Mouse (Mus musculus) bone marrow, adult 2 months (tissue): ENCODE results near the gene Herc1. TPM values are rescaled to one million over a fixed set of nuclear protein-coding genes. Genes with fewer than 3 reads are reported as not detected.

Experiments used
- H3K27ac ChIP-seq: fragments of 200-500 bp; 2 replicates; pipeline ENCODE4 v1.5.1; 2012; ENCODE audit warnings: low read depth, mild to moderate bottlenecking, control low read depth, inconsistent platforms, low read length; ENCODE audit not compliant: control insufficient read depth, poor library complexity, insufficient read depth
- H3K4me1 ChIP-seq: fragments of 200-500 bp; 2 replicates; pipeline ENCODE4 v1.6.1; 2011; ENCODE audit warnings: low read length; ENCODE audit not compliant: control insufficient read depth, insufficient read depth
- H3K4me3 ChIP-seq: fragments of 200-500 bp; replicated peaks from 2 replicates; pipeline ENCODE3; 2011; ENCODE audit warnings: mild to moderate bottlenecking, low read depth, low read length, control low read depth; ENCODE audit not compliant: control insufficient read depth
- CTCF ChIP-seq: fragments of 200-500 bp; IDR thresholded peaks from 2 replicates; pipeline ENCODE4 v1.5.1; 2011; ENCODE audit warnings: low read length, control low read depth; ENCODE audit not compliant: control insufficient read depth, insufficient read depth
- POLR2A ChIP-seq: fragments of 200-500 bp; IDR thresholded peaks from 2 replicates; pipeline ENCODE4 v1.6.1; 2011; ENCODE audit warnings: low read depth, mild to moderate bottlenecking, control low read depth, low read length, borderline replicate concordance; ENCODE audit not compliant: control insufficient read depth
- WGBS: fragments of 180-500 bp; shearing (Covaris S2); methylation state at CpG from one replicate; pipeline ENCODE4 v1.1.7; 2018; 5-methylcytosine and 5-hydroxymethylcytosine counted together
- polyA plus RNA-seq: library from polyadenylated mRNA; stranded (reverse); fragments of >200 nt; gene quantifications from 2 replicates; pipeline ENCODE4 v1.2.4, GENCODE M21; 2011; ENCODE audit warnings: low replicate concordance; ENCODE audit not compliant: missing spikeins, insufficient read depth, insufficient read length

The Herc1 gene
- polyA plus RNA-seq, 1 experiment, result 47.3 TPM

DNA sequence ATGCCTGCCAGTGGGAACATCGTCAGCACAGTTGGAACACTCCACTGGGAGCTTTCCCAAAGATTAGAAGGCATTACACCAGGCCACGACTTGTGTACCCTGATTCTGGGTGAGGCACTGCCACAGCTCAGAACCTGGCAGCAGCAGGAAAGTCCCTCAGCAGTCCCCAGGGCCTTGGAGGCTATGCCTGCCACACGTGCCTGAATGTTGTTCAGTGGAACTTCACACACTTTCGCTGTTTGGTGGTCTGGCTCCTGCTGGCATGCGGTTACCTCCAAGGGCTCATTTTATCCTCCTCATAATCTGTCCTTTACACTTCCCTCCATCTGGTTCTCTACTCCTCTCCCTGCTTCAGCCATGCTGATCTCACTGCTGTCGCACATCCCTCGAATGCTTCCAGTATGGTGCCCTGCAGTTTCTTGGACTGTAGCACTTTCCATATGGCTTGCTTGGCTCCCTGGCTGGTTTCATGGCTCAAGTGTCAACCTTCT lies 160.1 kb downstream of the Herc1 start:
- 85% methylated on average over 7 of the region's 7 CpGs for WGBS
- Histone ChIP-seq H3K4me1 (peaks cover 7% of the 10 kb centered on the region), H3K4me3 (no peak overlapping the region), H3K27ac (no peak overlapping the region)
- no peak for TF ChIP-seq POLR2A
- no peak for TF ChIP-seq CTCF

DNA sequence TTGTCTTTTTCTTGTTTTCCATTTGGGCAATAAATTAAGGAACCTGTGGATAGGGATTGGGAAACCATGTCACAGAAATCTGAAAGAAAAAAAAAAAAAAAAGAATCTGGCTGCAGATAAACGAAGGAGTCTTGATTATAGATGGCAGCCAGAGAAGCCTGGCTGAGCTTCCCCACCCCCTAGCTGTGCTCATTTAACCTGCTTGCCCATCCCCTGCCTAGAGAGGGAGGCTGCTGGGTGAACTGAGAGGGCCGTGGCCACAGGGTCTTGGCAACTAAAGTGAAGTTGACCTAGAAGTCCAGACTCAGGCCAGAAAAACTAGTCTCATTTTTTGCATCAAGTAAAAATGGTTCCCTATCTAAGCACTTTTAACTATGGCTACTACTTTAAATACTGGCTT lies 160.7 kb downstream of the Herc1 start:
- no peak for TF ChIP-seq CTCF
- TF ChIP-seq POLR2A, result no peak
- 3% methylated on average over 2 of the region's 2 CpGs for WGBS
- Histone ChIP-seq H3K4me3 (peak overlapping the region; percentile 21), H3K27ac (no peak overlapping the region), H3K4me1 (peaks cover 6% of the 10 kb centered on the region)

DNA sequence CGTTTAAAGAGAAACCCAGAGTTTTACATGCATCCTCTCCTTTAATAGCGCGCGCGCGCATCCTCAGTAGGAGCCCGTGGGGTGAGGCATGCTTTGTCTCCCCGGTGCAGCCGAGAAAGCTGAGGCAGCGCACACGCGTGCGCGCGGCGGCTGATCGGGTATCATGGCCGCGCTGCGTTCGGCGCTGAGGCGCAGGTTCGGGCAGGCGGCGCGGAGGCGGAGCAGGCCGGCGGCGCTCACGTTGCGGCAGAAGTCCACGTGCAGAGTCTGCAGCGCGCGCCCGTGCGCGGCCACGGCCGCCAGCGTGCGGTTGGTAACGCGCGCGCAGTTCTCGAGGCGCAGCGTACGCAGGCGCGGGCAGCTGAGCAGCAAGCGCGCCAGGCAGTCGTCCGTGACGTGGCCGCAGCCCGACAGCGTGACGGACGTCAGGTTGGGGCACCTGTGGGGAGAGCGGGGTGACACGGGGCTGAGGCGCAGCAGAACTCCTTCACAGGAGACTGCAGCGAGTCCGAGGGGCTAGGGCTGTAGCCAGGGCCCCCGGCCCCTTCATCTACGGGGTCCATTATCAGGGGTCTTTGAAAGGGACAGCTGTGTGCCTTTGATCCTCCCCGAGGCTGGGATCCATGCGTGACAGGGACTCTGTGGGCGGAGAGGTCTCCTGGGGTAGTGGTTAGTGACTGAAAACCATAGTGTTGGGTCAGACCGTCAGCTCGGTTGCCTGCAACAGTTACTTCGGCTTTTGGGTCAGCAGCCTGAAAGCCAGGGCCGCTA lies 161.5 kb downstream of the Herc1 start:
- H3K4me3 ChIP-seq, result peak overlapping the region; percentile 65
- TF ChIP-seq POLR2A (0 out of 2 replicates have a peak, but pooled peaks have one; percentile 55), CTCF (no peak)
- H3K27ac ChIP-seq, result peak overlapping the region; percentile 83
- WGBS, result under 1% methylated on average over 78 of the region's 78 CpGs
- peaks cover 3% of the 10 kb centered on the region for H3K4me1 ChIP-seq

DNA sequence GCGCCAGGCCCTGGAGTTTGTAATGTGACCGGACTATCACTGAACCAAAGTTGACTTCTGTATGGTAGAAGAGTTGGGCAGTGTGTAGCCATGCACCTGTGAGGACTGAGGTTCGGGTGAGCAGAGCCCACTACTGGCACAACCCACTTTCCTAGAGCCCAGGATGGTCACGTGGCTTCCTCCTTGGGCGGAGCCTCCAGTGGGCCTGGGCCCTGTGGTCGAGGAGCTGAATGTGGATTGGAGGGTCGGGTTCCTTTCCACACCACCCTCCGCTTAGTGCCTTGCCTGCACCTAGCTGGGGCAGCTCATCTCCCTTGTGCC lies 162.1 kb downstream of the Herc1 start:
- TF ChIP-seq POLR2A (peak; percentile 47; the same call in 1 of the 2 replicates), CTCF (no peak)
- under 1% methylated on average over 8 of the region's 8 CpGs for WGBS

DNA sequence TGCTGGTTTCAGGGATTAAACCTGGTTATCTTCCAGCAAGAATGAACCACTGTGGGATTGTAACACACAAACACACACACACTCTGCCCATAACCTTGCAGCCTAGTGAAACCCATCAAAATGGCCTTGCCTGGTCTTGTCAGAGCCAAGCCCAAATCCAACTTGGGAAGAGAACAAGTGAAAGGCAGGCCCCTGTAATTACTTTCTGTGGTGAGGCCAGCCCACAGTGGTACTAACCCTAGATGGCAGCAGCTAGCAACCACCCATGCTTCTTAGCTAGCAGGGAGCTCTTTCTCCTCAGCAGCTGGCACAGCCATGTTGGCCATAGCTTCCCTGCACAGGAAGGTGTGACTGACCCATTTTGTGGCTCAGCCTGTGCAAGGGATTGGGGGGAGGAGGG lies 162.9 kb downstream of the Herc1 start:
- TF ChIP-seq CTCF (no peak), POLR2A (no peak)
- peaks cover 3% of the 10 kb centered on the region for H3K4me1 ChIP-seq
- no peak overlapping the region for H3K27ac ChIP-seq
- H3K4me3 ChIP-seq, result no peak overlapping the region

More for the DNA sequence above, 162.1 kb downstream of the Herc1 start:
- H3K4me3 ChIP-seq, result peak overlapping the region; percentile 65
- peak overlapping the region; percentile 83 for H3K27ac ChIP-seq
- H3K4me1 ChIP-seq, result peaks cover 3% of the 10 kb centered on the region

DNA sequence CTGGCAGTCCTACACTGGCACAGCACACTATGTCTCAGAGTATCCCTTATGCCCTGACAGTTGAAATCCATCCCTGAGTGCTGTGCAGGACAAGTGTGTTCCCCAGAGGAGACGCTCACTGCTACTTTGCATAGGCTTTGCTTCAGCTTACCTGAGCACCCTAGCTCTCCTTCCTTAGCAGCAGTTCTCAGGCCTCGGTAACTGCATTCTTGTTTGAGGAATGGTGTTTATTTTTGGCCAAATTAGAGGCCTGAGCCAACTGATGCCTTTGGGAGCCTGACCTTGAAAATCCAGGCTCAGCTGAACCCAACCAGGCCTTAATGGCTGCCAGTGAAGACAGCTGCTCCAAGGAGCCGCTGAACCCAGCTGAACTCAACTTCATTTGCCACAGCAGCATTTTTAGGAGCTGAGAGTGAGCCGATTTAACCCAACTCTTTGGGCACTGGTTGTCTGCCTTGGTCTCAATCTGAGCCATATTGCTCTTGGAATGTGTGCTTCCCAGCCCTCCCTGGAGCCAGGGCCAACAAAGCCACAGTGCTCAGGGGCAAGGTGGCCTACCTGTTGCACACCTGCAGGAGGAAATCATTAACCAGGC lies 163.5 kb downstream of the Herc1 start:
- WGBS, result 86% methylated on average over 4 of the region's 4 CpGs
- Histone ChIP-seq H3K27ac (no peak overlapping the region), H3K4me3 (no peak overlapping the region), H3K4me1 (peaks cover 3% of the 10 kb centered on the region)
- TF ChIP-seq POLR2A (no peak), CTCF (no peak)

DNA sequence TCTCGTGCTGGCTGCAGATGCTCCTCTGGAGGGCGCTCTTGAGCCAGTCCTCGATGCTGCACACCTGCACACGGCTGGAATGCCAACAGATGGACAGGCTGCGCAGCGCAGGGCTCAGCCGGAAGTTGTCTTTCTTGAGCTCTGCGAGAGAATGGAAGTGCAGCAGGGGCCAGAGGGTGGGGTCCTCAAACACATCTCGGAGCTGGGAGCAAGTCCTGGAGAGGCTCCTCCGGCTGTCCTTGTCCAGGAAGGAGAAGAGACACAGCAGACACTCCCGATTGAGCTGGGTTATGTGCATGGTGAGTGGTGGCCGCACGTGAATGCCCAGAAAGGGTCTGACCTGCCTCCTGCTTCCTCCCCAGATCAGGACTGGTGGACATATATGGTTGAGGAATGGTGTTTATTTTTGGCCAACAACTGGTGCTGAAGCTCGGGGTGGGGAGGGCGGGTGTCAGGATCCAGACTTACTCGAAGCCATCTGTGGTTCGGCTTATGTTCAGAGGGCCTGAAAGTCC lies 164.1 kb downstream of the Herc1 start, which contains the start of gene Fbxl22:
Gene Fbxl22 (minus strand): TSS at position 338 of the 515 bp plus-strand sequence.
- Histone ChIP-seq H3K27ac (no peak within 1 kb of the TSS), H3K4me3 (no peak within 1 kb of the TSS), H3K4me1 (peaks cover 3% of the 10 kb centered on the region)
- TF ChIP-seq CTCF (peak; percentile 56; the same call in 1 of the 2 replicates), POLR2A (peak; percentile 20; the same call in 1 of the 2 replicates)
- WGBS, result 73% methylated on average over 17 of the region's 17 CpGs

DNA sequence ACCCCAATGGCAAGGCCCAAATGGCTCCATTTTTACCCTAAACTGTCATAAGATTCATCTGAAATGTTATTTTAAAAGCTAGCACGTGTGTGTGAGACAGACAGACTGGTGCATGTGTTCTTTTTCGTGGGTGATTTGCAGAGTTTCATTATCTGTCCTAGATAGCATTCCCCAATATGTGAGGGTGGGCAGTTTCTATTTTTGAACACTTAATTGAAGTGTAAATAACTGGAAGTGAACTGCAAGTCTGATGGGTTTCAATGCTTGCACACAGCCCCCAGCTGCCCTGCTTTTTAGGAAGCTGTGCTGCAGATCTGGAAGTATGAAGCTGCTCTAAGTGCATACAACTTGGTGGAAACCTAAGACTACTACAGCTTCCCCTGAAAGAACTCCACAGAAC lies 164.9 kb downstream of the Herc1 start:
- WGBS, result 55% methylated on average over 2 of the region's 2 CpGs
- no peak overlapping the region for H3K27ac ChIP-seq
- TF ChIP-seq POLR2A (no peak), CTCF (no peak)
- H3K4me3 ChIP-seq, result no peak overlapping the region
- H3K4me1 ChIP-seq, result peaks cover 3% of the 10 kb centered on the region
